Mouse (Mus musculus) large intestine, adult 2 months (tissue): ENCODE data around the gene Slc8a3. TPM values are rescaled to one million over a fixed set of nuclear protein-coding genes. Genes with fewer than 3 reads are reported as not detected.

Experiments
- DNase-seq: peaks from one replicate; pipeline ENCODE4 v3.0.0-alpha.2; 2012; ENCODE audit warnings: low read depth, low spot score
- WGBS: fragments of 180-500 bp; shearing (Covaris S2); methylation state at CpG from one replicate; pipeline ENCODE4 v1.1.7; 2018; 5-methylcytosine and 5-hydroxymethylcytosine counted together
- polyA plus RNA-seq: library from polyadenylated mRNA; depleted of rRNA; stranded (reverse); fragments of >200 nt; gene quantifications from 2 replicates; pipeline ENCODE4 v1.2.3, GENCODE M21; 2012; rRNA removed

Slc8a3 gene
- polyA plus RNA-seq, 1 experiment: 0.36 TPM

- DNase-seq: no peak
- 38% methylated on average over 2 of the region's 2 CpGs for WGBS
These were observed 180.9 kb downstream of the Slc8a3 start for GRCm38 (mm10) chr12:81152082-81152481.

- 66% methylated on average over 5 of the region's 5 CpGs for WGBS
These were observed 182.1 kb downstream of the Slc8a3 start for GRCm38 (mm10) chr12:81150917-81151316.

GRCm38 (mm10) chr12:81147956-81148355, 185.0 kb downstream of the Slc8a3 start:
- no peak for DNase-seq
- 89% methylated on average over 6 of the region's 6 CpGs for WGBS

More at GRCm38 (mm10) chr12:81150917-81151316, 182.1 kb downstream of the Slc8a3 start:
- no peak for DNase-seq

Other genes with a start within 250 kb of the Slc8a3 start
- 0.14 and 0.41 TPM in 2 replicates for gene Gm4787, start 46.3 kb upstream of the Slc8a3 start, polyA plus RNA-seq
- 0.38 and 0.80 TPM in 2 replicates for gene Adam4, start 88.8 kb upstream of the Slc8a3 start, polyA plus RNA-seq
- 82.6 and 89.8 TPM in 2 replicates for gene Cox16, start 151.9 kb upstream of the Slc8a3 start, polyA plus RNA-seq
- 13.8 and 18.3 TPM in 2 replicates for gene Gm20498, start 199.7 kb upstream of the Slc8a3 start, polyA plus RNA-seq
- gene Synj2bp, start 199.7 kb upstream of the Slc8a3 start, polyA plus RNA-seq: 44.3 and 80.8 TPM in 2 replicates
- gene Adam21, start 235.3 kb upstream of the Slc8a3 start, polyA plus RNA-seq: not detected in 2 replicates